Mouse (Mus musculus): ENCODE data around the gene Aifm1. TPM values are rescaled to one million over a fixed set of nuclear protein-coding genes. Genes with fewer than 3 reads are reported as not detected.

Gene Aifm1
- total RNA-seq, 2 experiments from 2014 or later: 27.9 to 32.0 TPM

DNA sequence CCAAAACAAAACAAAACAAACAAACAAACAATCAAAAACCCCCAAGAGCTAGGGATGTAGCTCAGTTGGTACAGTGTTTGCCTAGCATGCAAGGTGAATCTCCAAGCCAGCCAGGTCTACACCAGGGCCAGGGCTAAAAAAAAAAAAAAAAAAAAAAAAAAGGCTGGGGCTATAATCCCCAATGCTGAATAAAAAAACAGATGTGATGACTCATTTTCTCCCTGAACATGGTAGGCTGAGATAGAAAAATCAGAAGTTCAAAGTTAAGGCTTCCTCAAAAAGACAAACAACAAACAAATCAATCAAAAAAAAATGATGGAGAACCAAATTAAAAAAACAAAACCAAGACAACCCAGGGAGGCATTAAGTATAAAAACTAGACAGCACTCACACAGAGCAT, 84.3 kb downstream of the Aifm1 start:
- intact Hi-C loops (cut with DNase I): no loop called here
- no peak for DNase-seq (ENCODE audit: low spot score in 2 of 2)

DNA sequence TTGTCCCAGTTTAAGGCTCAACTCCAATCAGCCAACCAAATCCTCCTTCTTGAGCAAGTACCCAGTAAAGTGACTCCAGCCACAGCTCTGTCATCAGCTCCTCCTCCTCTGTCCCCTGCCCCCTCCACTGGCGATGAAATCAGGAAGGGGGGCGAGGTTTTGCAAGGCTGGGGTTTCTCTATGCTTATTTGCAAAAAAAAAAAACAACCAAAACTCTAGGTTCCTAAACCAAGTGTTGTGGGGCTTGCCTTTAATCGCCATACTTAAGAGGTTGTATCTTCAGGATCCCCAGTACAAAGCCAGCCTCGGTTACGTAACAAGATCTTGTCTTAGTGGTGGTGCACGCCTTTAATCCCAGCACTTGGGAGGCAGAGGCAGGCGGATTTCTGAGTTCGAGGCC, 84.7 kb downstream of the Aifm1 start:
- intact Hi-C loops (cut with DNase I): no loop called here
- DNase-seq (ENCODE audit: low spot score in 2 of 2): no peak

DNA sequence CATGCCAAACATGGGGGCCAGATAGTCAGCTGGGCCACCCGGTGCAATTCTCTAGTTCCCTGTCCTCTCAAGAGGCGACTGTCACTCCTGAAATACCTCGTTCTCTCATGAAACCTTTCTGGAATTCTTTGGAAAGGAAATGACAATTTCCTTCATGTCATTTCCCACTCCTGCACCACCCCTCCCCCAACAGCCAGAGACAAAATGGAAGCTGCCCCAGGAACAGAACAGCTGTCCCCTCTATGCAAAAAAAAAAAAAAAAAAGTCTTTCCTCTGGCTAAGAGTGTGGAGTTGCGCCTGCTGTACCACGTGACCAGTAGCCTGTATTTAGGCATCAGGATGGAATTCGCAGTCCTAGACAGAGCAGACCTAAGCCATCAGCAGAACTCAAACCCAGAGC, 85.1 kb downstream of the Aifm1 start:
- intact Hi-C loops (cut with DNase I): no loop called here
- DNase-seq (ENCODE audit: low spot score in 2 of 2): no peak

DNA sequence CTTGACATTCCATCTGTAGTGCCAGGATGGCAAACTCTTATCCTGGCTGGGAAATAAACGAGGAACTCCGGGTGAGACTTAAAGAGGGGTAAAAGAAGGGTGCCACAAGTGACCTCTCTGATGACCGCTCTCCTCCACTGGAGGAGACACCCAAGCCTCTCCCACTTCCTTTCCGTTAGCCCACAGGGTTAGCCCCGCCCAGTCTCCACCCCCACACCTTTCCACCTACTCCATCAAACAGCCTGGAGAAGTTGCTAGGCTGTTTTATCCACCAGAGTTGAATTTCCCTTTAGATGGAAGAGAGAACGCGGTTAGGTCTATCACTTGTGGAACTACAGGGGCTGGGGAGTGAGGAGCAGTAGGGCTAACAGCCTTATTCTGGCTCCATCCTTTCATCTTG, 88.1 kb downstream of the Aifm1 start:
- DNase-seq (ENCODE audit: low spot score in 2 of 2): no peak
- intact Hi-C loops (cut with DNase I): no loop called here

Other genes with a start within 250 kb of the Aifm1 start
- gene Bcorl1, start 172.2 kb downstream of the Aifm1 start, total RNA-seq (2021): 10 to 100 TPM; 17.9 to 20.4 TPM
- 1 to 10 TPM in 1 of 2 experiments, under 1 TPM in 1; 0.99 to 1.1 TPM for gene Elf4, start 50.4 kb downstream of the Aifm1 start, total RNA-seq (2021)
- gene Rab33a, start 5.7 kb upstream of the Aifm1 start, total RNA-seq (2021): 10 to 100 TPM; 38.6 to 41.3 TPM
- 10 to 100 TPM; 19.8 to 23.4 TPM for gene Zfp280c, start 80.9 kb upstream of the Aifm1 start, total RNA-seq (2021)
- 10 to 100 TPM; 60.8 to 64.0 TPM for gene Slc25a14, start 109.8 kb upstream of the Aifm1 start, total RNA-seq (2021)
- not detected for gene Gpr119, start 160.9 kb upstream of the Aifm1 start, total RNA-seq (2021)
- gene Rbmx2, start 181.4 kb upstream of the Aifm1 start, total RNA-seq (2021): 1 to 10 TPM; 5.0 to 5.3 TPM